Mouse (Mus musculus) macrophage (primary cell): ENCODE results near the gene Ankrd11. TPM values are rescaled to one million over a fixed set of nuclear protein-coding genes. Genes with fewer than 3 reads are reported as not detected.

Source experiments
- H3K27ac ChIP-seq: fragments of 350-480 bp; formaldehyde crosslinking; 2 replicates; pipeline ENCODE4 v1.9.0; 2021
- H3K36me3 ChIP-seq: fragments of 350-480 bp; formaldehyde crosslinking; 2 replicates; pipeline ENCODE4 v1.9.0; 2021; ENCODE audit errors: inconsistent target
- H3K4me3 ChIP-seq: fragments of 350-480 bp; formaldehyde crosslinking; 2 replicates; pipeline ENCODE4 v1.9.0; 2021; ENCODE audit errors: inconsistent target
- H3K79me2 ChIP-seq: fragments of 350-480 bp; formaldehyde crosslinking; 2 replicates; pipeline ENCODE4 v1.9.0; 2021; ENCODE audit errors: inconsistent target
- WGBS: methylation state at CpG from one replicate; pipeline ENCODE4 v1.1.7; 2026; ENCODE audit warnings: inconsistent platforms; ENCODE audit not compliant: missing documents; 5-methylcytosine and 5-hydroxymethylcytosine counted together
- polyA plus RNA-seq: library from polyadenylated mRNA; stranded (reverse); fragments of 250-400 nt; gene quantifications from 3 replicates; pipeline ENCODE4 v1.2.4, GENCODE M21; 2018; ENCODE audit warnings: inconsistent platforms

The Ankrd11 gene
- polyA plus RNA-seq, 1 experiment from 2014 or later: 46.6 TPM

- no peak overlapping the region for H3K4me3 ChIP-seq
- H3K79me2 ChIP-seq: no peaks in the 10 kb centered on the region
- H3K27ac ChIP-seq: no peak overlapping the region
- 97% methylated on average over 7 of the region's 11 CpGs for WGBS
- H3K36me3 ChIP-seq: no peaks in the 10 kb centered on the region
Measured at GRCm38 (mm10) chr8:122849152-122849910, 192.7 kb downstream of the Ankrd11 start.

GRCm38 (mm10) chr8:122847829-122848561, 194.1 kb downstream of the Ankrd11 start, which contains the start of gene Cdh15:
Gene Cdh15 (plus strand): TSS chr8:122847966.
- Histone ChIP-seq H3K27ac (no peak within 1 kb of the TSS), H3K4me3 (no peak within 1 kb of the TSS), H3K79me2 (no peaks in the 10 kb centered on the region), H3K36me3 (no peaks in the 10 kb centered on the region)
- 37% methylated on average over 18 of the region's 18 CpGs for WGBS

- 78% methylated on average over 4 of the region's 4 CpGs for WGBS
- no peak overlapping the region for H3K27ac ChIP-seq
- H3K79me2 ChIP-seq: no peaks in the 10 kb centered on the region
- H3K36me3 ChIP-seq: no peaks in the 10 kb centered on the region
- H3K4me3 ChIP-seq: no peak overlapping the region
Measured at GRCm38 (mm10) chr8:122845662-122846061, 196.4 kb downstream of the Ankrd11 start.

GRCm38 (mm10) chr8:122844161-122844560, 197.9 kb downstream of the Ankrd11 start:
- no peak overlapping the region for H3K4me3 ChIP-seq
- 53% methylated on average over 3 of the region's 3 CpGs for WGBS
- no peak overlapping the region for H3K27ac ChIP-seq
- H3K36me3 ChIP-seq: no peaks in the 10 kb centered on the region
- no peaks in the 10 kb centered on the region for H3K79me2 ChIP-seq

- Histone ChIP-seq H3K27ac (no peak overlapping the region), H3K36me3 (no peaks in the 10 kb centered on the region), H3K4me3 (no peak overlapping the region), H3K79me2 (no peaks in the 10 kb centered on the region)
- WGBS: 94% methylated on average over 13 of the region's 13 CpGs
Measured at GRCm38 (mm10) chr8:122836696-122837095, 205.4 kb downstream of the Ankrd11 start.

- 90% methylated on average over 12 of the region's 12 CpGs for WGBS
- Histone ChIP-seq H3K4me3 (no peak overlapping the region), H3K27ac (no peak overlapping the region), H3K79me2 (no peaks in the 10 kb centered on the region), H3K36me3 (no peaks in the 10 kb centered on the region)
Measured at GRCm38 (mm10) chr8:122836199-122836598, 205.9 kb downstream of the Ankrd11 start.

GRCm38 (mm10) chr8:122834971-122835370, 207.1 kb downstream of the Ankrd11 start:
- no peak overlapping the region for H3K4me3 ChIP-seq
- H3K79me2 ChIP-seq: no peaks in the 10 kb centered on the region
- H3K36me3 ChIP-seq: no peaks in the 10 kb centered on the region
- WGBS: 14% methylated on average over 8 of the region's 8 CpGs
- no peak overlapping the region for H3K27ac ChIP-seq

- Histone ChIP-seq H3K27ac (no peak overlapping the region), H3K79me2 (no peaks in the 10 kb centered on the region), H3K4me3 (no peak overlapping the region), H3K36me3 (no peaks in the 10 kb centered on the region)
- WGBS: 85% methylated on average over 8 of the region's 8 CpGs
Measured at GRCm38 (mm10) chr8:122834416-122834815, 207.7 kb downstream of the Ankrd11 start.

Other genes starting within 250 kb of the Ankrd11 start
- not detected in 3 replicates for gene Cdh15, start 194.3 kb downstream of the Ankrd11 start, polyA plus RNA-seq
- gene Spg7, start 20.7 kb upstream of the Ankrd11 start, polyA plus RNA-seq: 28.2 to 39.2 TPM (median 32.3 TPM) in 3 replicates
- 513 to 1,298 TPM (median 1,102 TPM) in 3 replicates for gene Rpl13, start 60.1 kb upstream of the Ankrd11 start, polyA plus RNA-seq
- not detected in 3 replicates for gene Cpne7, start 75.1 kb upstream of the Ankrd11 start, polyA plus RNA-seq
- gene Sult5a1, start 116.0 kb upstream of the Ankrd11 start, polyA plus RNA-seq: not detected in 3 replicates
- gene Dpep1, start 144.0 kb upstream of the Ankrd11 start, polyA plus RNA-seq: not detected in 3 replicates
- 35.0 to 103 TPM (median 101 TPM) in 3 replicates for gene Chmp1a, start 170.5 kb upstream of the Ankrd11 start, polyA plus RNA-seq
- gene Spata33, start 170.6 kb upstream of the Ankrd11 start, polyA plus RNA-seq: 0.27 to 1.4 TPM (median 0.40 TPM) in 3 replicates
- gene Cdk10, start 182.6 kb upstream of the Ankrd11 start, polyA plus RNA-seq: 13.9 to 19.0 TPM (median 17.2 TPM) in 3 replicates
- 2.4 to 3.9 TPM (median 2.8 TPM) in 3 replicates for gene Spata2l, start 194.0 kb upstream of the Ankrd11 start, polyA plus RNA-seq
- 9.8 to 12.0 TPM (median 11.1 TPM) in 3 replicates for gene Zfp276, start 211.9 kb upstream of the Ankrd11 start, polyA plus RNA-seq
- gene Vps9d1, start 212.1 kb upstream of the Ankrd11 start, polyA plus RNA-seq: 10.8 to 15.8 TPM (median 14.7 TPM) in 3 replicates